Mouse (Mus musculus): ENCODE measurements around the gene D11Wsu47e. TPM values are rescaled to one million over a fixed set of nuclear protein-coding genes. Genes with fewer than 3 reads are reported as not detected.

Gene D11Wsu47e
- polyA plus RNA-seq, 1 experiment, result 12.5 TPM

DNA sequence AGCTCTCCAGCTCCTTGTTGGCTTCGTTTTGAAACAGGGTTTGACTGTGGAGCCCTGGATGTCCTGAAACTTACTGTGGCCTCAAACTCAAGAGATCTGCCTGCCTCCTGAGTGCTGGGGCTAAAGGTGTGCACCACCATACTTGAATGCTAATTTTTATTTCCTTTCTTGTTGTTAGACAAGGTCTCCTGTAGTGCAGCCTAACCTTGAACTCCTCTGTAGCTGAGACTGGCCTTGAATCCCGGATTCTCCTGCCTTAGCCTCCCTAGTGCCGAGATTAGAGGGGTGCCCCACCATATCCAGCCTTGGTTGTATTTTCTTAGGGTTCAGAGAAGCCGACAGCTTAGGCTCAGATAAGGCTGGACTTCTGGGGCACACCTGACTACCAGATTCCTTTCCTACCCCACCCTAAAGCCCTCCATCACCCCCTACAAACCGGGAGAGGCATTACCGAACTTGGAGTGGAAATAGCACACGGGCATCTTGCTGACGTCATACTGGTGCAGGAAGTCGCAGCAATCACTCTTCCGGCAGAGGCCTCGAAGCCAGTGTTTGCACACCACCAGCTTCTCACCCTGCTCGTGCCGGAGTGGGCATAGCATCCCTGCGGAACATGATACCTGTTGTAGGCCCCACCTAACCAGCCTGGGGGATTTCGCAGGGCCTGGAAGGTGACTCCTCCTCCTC is 21.9 kb downstream of the D11Wsu47e start:
- DNase-seq (ENCODE audit: low spot score), result no peak

DNA sequence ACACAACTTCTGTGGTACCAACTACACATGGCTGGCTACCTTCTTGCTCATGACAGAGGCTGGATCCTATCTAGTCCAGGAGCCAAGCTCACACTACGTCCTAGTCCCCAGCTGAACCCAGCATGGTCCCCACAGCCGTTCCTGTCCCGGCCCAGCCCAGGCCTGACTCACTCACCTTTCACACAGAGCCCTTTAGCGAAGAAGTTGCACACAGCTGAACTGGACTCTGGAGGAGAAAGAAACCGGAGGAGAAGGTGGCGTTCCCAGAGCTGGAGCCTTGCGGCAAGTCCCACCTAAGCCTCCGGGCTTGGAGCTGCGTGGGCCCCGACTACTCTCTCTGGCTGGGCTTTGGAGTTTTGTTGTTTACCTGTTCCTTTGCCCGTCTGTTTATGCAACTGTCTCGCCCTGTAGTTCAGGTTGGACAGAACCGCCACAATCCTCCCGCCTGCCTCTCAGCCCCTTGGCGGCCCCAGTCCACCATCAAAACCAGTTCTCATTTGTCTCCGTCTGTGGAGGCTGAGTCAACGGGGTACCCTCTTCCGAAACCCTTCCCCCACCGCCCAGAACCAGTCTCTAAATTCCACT is 24.5 kb downstream of the D11Wsu47e start:
- peak; percentile 56 for DNase-seq (ENCODE audit: low spot score)

- no peak for DNase-seq (ENCODE audit: low spot score)
Measured at GRCm38 (mm10) chr11:113709272-113709671, 25.1 kb downstream of the D11Wsu47e start.

DNA sequence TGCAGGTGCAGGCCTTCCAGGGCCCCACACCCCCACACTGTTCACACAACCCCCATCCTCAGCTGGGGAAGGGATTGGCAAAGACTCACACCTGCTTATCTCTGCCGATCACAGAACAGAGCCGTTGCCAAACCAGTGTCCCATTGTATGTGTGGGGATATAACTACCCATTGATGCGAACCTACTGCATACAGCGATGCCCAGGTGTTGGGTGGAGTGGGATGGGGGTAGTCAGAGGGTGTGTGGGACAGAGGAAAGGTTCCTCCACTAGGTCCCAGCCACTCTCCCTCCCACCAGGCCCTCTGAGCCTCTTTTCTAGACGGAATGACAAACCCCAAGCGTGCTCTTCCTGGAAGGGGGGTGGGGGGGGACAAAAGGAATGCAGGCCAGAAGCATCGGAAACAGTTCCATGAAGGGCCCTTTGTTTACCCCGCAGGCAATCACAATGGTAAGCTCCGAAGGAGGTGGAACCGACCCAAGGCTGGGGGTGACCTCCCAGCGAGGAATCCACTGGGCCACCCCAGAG is 25.6 kb downstream of the D11Wsu47e start, which contains the start of gene Cpsf4l:
TSS of gene Cpsf4l (minus strand) at position 287 of the 526 bp plus-strand sequence.
- no peak for DNase-seq (ENCODE audit: low spot score)

- no peak for DNase-seq (ENCODE audit: low spot score)
Measured at GRCm38 (mm10) chr11:113710257-113710777, 26.1 kb downstream of the D11Wsu47e start.

DNA sequence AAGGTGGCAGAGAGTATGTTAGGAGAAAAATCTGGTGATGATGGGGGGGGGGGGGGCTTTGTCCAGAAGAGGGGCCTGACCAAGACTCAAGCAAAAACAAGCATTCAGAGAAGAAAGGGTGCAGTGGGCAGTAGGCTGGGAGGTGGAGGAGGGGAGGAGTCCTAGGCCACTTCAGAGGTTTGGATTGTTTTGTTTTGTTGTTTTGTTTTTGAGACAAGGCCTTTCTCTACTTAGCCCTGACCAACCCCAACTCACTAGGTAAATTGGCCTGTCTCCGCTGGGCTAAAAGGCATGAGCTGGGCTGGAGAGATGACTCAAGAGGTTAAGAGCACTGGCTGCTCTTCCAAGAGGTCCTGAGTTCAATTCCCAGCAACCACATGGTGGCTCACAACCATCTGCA is 26.8 kb downstream of the D11Wsu47e start:
- no peak for DNase-seq (ENCODE audit: low spot score)

GRCm38 (mm10) chr11:113715078-113715674 is 31.0 kb downstream of the D11Wsu47e start:
- DNase-seq (ENCODE audit: low spot score), result no peak

DNA sequence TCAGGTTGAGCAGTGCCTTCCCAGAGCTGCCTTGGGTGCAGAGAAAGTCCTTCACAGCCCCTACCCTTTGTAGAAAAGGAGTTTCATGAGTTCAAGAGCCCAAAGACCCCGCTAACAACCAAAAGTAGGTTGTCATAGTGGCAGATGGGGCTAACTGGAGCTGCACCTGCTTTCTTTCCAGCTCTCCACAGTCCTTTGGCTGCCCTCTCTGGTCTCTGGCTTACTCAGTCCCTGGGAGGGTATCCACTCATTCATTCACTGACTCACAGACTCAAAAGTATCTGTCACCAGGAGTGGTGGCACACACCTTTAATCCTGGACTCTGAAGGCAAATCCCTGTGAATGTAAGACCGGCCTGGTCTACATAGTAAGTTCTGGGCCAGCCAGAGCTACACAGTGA is 31.9 kb downstream of the D11Wsu47e start:
- no peak for DNase-seq (ENCODE audit: low spot score)

DNA sequence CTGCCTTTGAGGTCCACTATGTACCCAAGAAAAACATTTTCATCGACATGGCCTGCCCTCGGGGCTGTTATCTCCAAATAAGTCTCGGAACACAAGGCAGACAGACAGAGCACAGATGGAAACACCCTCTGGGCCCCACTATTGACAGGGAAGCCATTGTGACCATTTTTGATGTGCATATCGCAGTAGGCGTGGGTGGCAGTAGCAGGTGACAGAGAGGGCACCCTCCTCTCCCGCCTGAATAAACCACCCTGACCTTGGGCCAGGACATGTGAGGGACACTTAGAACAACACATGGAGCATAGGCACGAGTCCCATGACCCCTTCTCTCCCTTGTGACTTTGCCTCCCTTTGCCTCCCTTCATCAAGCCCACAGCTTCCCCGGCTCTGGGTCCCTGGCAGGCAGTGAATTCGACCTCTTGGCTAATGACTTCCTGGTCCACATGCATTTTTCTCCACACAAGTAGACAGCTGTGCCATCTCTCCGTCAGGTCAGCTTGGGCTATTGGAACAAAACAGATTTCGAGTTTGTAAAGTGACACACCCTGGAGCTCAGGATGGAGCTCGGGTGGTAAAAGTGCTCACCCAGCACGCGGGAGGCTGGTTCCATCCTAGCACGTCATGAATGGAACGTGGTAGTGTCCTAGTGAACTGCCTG is 33.7 kb downstream of the D11Wsu47e start:
- DNase-seq (ENCODE audit: low spot score), result no peak

DNA sequence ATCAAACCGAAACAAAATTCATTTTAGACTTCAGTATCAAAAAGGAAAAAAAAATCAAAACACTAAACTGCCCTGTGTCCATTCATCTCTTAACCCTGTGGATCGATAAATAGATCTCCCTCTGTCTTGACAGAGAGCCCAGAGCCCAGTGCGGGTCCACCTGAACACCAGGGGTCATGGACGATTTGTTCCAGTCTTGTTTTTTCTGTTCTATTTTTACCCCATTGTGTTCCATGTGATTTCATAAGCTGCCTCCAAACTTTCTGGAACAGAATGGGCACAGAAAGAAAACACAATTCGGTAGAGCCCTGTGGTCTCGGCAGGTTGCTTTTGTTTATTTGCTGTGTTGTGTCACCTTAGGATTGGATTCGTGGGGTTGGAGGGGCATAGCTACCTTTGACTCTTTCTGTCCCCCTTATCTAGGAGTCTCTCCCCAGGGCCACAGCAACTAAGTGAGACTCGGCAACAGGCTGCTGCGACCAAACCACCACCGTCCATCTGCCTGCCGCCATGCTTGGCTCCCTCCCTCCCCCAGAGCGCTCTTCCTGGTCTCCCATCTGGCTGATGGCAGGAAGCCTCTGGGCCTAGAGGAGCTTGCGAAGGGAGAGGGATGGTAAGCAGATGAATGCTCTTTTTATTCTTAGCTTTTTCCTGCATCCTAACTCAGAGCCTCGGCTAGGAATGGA is 38.3 kb downstream of the D11Wsu47e start:
- DNase-seq (ENCODE audit: low spot score), result no peak

DNA sequence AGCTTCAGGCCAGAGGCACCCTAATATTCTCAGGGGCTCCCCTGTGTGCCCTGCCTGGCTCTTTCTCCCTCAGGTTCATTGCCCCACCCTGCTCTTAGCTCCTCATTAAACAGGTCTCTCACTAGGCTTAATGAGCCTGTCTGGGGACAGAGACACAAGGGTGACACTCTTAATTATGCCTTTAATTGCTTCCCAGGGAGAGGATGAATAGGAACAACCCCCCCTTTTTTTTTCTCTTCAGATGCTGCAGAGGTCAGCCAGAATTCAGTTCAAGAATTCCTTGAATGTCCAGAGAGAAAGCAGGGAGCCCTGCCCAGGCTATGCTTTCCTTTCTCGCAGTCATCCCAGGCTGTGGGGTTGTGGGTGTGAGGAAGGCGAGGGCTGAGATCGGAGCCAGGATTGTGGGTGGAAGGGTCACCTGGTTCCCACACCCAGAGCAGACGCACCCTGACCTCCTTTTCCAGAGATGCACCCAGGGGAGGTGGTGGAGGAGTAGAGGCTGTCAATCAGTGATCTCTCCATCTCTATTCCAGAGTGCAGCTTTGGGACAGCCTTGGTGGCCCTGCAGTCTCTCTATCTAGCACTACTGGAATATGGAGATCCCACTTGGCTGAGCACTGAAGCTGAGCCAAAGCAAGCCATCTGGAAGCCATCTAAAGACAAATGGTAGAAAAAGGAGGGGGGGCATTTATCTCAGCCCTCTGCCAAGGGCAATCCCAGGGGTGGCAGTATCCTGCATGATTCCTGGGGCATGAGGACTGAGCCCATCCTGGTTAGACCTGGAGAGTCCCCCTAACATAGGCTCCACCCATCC is 41.2 kb downstream of the D11Wsu47e start:
- DNase-seq (ENCODE audit: low spot score), result no peak

GRCm38 (mm10) chr11:113726994-113727888 is 43.0 kb downstream of the D11Wsu47e start:
- no peak for DNase-seq (ENCODE audit: low spot score)

DNA sequence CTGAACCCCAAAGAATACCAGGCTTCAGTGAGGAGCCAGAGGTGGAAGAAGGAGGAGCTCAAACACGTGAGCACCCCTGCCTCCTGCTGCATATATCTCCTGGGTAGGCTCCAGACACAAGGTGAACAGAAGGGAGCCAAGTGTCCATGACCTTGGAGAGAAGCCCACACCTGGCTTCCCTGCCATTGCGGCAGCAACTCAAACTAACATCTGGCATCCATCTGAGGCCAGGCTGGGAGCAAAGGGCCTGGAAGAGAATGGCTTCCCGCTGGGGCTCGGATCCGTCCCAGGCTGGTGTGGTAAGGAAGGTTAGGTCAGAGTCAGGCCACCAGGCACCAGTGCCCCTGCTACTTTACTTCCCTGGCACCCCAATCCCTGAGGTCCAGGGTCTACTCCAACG is 43.8 kb downstream of the D11Wsu47e start:
- DNase-seq (ENCODE audit: low spot score), result no peak

DNA sequence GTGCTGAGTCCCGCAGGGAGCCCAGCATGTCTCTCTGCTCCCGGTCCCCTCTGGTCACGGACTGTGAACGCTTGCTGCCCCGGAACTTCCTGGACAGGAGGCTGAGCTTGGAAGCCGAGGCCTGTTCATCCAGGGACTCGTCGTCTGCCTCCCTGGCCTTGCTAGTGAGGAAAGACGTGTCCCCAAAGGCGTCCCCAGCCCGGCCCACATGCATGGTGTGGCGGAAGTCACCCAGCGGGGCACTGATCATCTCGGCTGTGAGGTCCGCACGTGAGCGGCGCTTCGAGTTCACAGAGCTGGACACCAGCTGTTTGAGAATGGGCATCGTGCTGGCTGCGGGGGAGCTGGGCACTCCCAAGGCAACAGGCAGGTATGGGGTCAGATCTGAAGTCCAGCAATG is 45.0 kb downstream of the D11Wsu47e start:
- no peak for DNase-seq (ENCODE audit: low spot score)

DNA sequence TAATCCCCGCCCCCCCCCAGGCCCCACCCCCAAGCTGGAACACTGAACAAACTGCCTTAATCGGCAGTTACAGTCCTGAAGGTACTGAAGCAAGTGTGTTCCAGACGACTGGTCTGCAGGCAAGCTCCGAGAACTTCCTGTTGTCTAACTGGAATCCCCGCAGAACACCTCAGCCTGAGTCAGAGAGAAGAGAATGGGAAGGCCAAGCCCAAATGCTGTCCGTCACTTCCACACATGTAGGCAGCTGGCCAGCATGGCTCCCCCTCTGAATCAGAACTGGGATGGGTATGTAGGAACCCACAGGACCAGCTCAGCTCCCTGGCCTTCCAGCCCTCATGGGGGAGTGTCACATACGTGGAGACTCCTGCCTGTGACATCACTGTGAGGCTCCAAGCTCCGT is 45.7 kb downstream of the D11Wsu47e start:
- no peak for DNase-seq (ENCODE audit: low spot score)

DNA sequence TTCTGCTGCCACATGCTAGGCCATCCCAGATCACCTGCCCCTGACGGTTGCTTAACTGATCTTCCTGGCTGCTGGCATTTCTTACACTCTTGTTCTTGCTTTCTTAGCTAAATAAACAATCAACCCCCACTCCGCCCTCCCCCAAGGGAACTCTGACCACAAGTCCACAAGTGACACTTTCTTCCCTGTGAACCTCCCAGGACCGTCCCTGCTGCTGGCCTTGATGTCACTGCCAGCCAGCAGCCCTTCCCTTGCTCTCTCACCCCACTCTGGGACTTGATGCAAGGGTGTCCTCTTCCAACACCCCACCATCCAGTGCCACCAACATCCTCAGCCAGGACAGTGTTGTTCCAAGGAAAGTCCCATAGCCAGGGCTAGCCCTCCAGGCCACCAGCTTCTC is 46.7 kb downstream of the D11Wsu47e start:
- DNase-seq (ENCODE audit: low spot score), result no peak

GRCm38 (mm10) chr11:113731945-113732612 is 47.9 kb downstream of the D11Wsu47e start:
- no peak for DNase-seq (ENCODE audit: low spot score)

- DNase-seq (ENCODE audit: low spot score), result peak; percentile 50
Measured at GRCm38 (mm10) chr11:113733631-113734364, 49.6 kb downstream of the D11Wsu47e start.
